Mouse (Mus musculus): ENCODE data around the gene Sned1.
"Not testable (repeated sequence)": the region's sequence is repeated elsewhere in the genome, so short reads cannot be mapped to it uniquely, and the experiment has no call there.

Gene Sned1

GRCm38 (mm10) chr1:93235576-93236544 is at the start of gene Sned1:
TSS of gene Sned1 (plus strand) at chr1:93235841.
- peak; percentile 89 to 92 for DNase-seq (ENCODE audit: low spot score in 2 of 2)

- no peak for DNase-seq (ENCODE audit: low spot score in 2 of 2)
Measured at GRCm38 (mm10) chr1:93190726-93191305, 44.8 kb upstream of the Sned1 start.

GRCm38 (mm10) chr1:93194961-93195360 is 40.7 kb upstream of the Sned1 start:
- DNase-seq (ENCODE audit: low spot score in 2 of 2) = no peak

GRCm38 (mm10) chr1:93197454-93197853 is 38.2 kb upstream of the Sned1 start:
- not testable (repeated sequence) for DNase-seq (ENCODE audit: low spot score in 2 of 2)

GRCm38 (mm10) chr1:93197916-93198315 is 37.7 kb upstream of the Sned1 start:
- no peak for DNase-seq (ENCODE audit: low spot score in 2 of 2)

GRCm38 (mm10) chr1:93206277-93206970 is 29.2 kb upstream of the Sned1 start:
- no peak for DNase-seq (ENCODE audit: low spot score in 2 of 2)

GRCm38 (mm10) chr1:93207536-93208064 is 28.0 kb upstream of the Sned1 start:
- no peak for DNase-seq (ENCODE audit: low spot score in 2 of 2)

- DNase-seq (ENCODE audit: low spot score in 2 of 2) = peak; percentile 80 to 81
Measured at GRCm38 (mm10) chr1:93210213-93210641, 25.4 kb upstream of the Sned1 start.

- no peak for DNase-seq (ENCODE audit: low spot score in 2 of 2)
Measured at GRCm38 (mm10) chr1:93211019-93211418, 24.6 kb upstream of the Sned1 start.

- DNase-seq (ENCODE audit: low spot score in 2 of 2) = peak in 1 of 2 experiments; percentile 52
Measured at GRCm38 (mm10) chr1:93211549-93212220, 24.0 kb upstream of the Sned1 start.

GRCm38 (mm10) chr1:93212441-93212840 is 23.2 kb upstream of the Sned1 start:
- no peak for DNase-seq (ENCODE audit: low spot score in 2 of 2)

- DNase-seq (ENCODE audit: low spot score in 2 of 2) = no peak
Measured at GRCm38 (mm10) chr1:93214612-93215011, 21.0 kb upstream of the Sned1 start.

GRCm38 (mm10) chr1:93216839-93217497 is 18.7 kb upstream of the Sned1 start:
- no peak for DNase-seq (ENCODE audit: low spot score in 2 of 2)

GRCm38 (mm10) chr1:93217530-93217929 is 18.1 kb upstream of the Sned1 start:
- no peak for DNase-seq (ENCODE audit: low spot score in 2 of 2)

- DNase-seq (ENCODE audit: low spot score in 2 of 2) = no peak
Measured at GRCm38 (mm10) chr1:93220776-93221175, 14.9 kb upstream of the Sned1 start.

- DNase-seq (ENCODE audit: low spot score in 2 of 2) = peak; percentile 43 to 68
Measured at GRCm38 (mm10) chr1:93223972-93224371, 11.7 kb upstream of the Sned1 start.

GRCm38 (mm10) chr1:93225226-93225625 is 10.4 kb upstream of the Sned1 start:
- DNase-seq (ENCODE audit: low spot score in 2 of 2) = no peak

- DNase-seq (ENCODE audit: low spot score in 2 of 2) = no peak
Measured at GRCm38 (mm10) chr1:93225731-93226520, 9.7 kb upstream of the Sned1 start.

- DNase-seq (ENCODE audit: low spot score in 2 of 2) = no peak
Measured at GRCm38 (mm10) chr1:93227303-93227975, 8.2 kb upstream of the Sned1 start.

- no peak for DNase-seq (ENCODE audit: low spot score in 2 of 2)
Measured at GRCm38 (mm10) chr1:93227976-93228365, 7.7 kb upstream of the Sned1 start.

All from urinary bladder, postnatal 4 days (tissue).